Mouse (Mus musculus) kidney, adult 9 months (tissue): Measurements from ENCODE around the gene Srsf4.

Experiments
- DNase-seq: peaks from one replicate; pipeline ENCODE4 v3.0.0; 2022

Gene Srsf4

DNA sequence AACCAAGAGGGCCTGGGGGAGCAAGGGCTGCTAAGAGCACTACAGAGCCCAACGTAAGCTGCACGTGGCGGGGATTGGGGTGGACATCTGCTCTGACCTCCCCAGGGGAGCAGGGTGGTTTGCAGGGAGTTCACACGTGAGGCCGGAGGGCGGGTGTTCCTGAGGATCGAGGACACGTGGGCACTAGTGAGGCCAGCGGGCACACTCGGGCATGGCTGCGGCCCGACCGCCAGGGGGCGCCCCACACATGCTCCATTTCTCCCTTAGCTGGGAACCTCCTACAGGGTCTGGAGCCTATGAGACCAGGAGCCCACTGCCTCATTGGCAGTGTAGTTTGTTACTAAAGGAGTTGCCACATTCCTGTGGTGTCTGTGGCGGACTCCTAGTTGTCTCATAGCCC, 43.0 kb downstream of the Srsf4 start:
- peak; percentile 94 for DNase-seq

DNA sequence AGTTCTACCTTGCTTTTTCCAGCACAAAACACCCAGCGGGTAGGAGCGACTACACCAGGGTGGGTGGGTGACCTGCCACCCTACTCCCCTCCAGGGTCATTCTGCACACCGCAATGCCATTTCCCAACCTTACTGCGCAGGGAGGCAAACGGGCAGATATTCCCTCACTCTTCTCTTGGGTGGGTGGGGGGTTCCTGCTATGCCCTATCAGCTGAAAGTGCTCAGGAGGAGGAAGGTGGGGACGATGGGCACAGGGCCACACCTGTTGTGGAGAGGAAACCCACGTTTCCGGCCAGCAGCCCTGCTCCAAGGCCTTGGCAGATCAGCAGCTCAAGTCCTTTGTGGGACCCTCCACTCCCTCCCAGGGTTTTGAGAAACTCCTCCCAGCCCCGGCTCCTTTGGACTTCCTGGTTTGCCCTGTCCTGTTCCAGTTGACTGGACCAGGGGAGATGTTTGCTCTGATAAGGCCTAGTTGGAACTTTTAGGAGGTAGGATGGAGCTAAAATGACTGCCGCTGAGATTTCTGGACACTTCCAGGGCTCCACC, 43.7 kb downstream of the Srsf4 start:
- peak; percentile 48 for DNase-seq

DNA sequence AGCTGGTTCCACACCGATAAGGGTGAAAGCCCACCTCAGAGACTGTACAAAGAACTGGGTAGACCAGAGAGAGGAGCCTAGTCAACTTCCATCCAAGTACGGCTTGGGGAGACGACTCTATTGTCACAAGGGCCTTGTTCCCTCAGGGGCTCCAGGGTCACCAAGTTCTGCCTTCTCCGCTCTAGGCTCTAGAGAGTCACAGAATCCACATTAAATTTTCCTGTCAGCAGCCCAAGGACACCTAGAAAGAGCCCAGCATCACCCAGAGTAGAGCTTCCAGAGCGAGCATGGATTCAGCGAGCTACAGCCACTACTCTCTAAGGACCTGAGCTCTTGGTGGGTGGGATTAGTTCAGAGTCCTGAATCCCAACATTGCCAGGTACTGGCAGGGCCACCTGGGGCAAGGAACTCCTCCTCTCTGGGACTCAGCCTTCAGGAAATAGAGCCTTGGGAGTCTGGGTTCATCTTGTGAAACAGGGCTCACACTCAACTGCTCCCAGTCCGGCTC, 44.7 kb downstream of the Srsf4 start:
- DNase-seq, result no peak

DNA sequence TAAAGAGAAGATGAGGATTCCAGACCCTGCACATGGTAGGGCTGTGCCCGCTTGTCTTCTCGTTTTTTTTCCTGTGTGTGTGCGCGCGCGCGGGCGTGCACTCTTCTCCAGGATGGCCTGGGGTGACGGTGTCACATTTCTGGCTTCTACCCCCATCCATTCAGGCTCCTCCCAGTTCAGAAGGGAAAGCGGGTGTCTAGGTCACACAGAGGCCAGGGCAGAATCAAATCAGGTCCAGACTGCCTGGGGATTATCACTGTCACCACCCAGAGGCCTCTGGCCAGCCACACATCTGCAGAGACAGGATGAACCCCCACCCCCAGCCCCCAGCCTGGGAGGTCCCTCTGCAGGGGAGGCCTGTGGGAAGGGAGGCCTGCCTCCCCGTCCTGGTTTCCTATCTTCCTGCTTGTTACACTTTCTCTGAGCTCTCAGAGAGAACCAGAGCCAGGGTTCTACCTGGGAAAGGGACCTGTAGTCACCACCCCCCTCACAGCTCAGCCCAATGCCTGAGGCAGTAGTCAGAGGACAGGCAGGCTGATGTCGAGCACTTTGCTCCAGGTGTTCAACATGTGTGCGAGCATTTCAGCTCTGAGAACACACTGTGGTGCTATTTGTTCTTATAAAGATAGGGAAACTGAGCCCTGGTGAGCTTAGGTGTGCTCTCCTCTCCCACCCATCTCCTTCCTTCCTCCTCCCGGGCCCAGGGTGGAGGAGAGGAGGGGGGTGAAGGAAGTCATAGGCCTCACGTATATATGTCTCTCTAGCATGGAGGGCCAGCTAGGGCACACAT, 45.5 kb downstream of the Srsf4 start:
- DNase-seq, result peak; percentile 55

- DNase-seq, result no peak
These were observed 46.2 kb downstream of the Srsf4 start for GRCm38 (mm10) chr4:131919506-131920140.

GRCm38 (mm10) chr4:131920141-131920594, 46.8 kb downstream of the Srsf4 start:
- DNase-seq, result no peak

- peak; percentile 72 for DNase-seq
These were observed 47.4 kb downstream of the Srsf4 start for GRCm38 (mm10) chr4:131920595-131921351.

DNA sequence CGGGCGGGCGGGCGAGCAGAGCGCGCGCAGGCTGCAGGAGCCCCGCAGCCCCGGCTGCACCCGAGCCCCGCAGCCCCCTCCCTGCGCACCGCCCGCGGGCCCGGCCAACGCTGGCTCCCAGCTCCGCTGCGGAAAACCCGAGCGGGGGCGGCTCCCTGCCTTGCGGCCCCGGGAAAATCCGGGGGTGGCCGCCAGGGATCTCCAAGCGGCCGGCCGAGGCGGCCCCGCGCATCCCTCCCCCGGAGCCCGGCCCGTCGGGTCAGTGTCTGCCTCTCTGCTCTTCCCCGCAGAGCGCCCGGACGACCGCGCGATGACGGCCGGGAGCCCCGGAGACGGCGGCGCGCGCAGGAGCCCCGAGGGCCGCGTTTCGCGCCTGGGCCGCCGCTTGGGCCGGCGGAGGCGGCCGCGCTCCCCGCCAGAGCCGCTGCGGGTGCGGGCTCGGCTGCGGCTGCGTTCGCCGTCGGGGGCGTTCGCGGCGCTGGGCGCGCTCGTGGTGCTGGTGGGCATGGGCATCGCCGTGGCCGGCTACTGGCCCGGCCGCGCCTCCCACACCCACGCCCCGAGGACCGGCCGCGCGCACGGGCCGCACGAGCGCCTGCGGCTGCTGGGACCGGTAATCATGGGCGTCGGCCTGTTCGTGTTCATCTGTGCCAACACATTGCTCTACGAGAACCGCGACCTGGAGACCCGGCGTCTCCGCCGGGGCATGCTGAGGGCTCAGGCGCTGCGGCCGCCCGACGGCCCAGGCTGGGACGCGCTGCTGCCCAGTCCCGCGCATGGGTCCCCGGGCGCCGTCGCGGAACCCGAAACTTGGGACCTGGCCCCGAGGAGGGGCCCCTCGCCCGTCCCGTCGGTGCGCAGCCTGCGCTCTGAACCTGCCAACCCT, 48.3 kb downstream of the Srsf4 start, which contains the start of gene Tmem200b:
Tmem200b (plus strand) TSS at position 311 of the 886 bp plus-strand sequence.
- DNase-seq, result no peak

DNA sequence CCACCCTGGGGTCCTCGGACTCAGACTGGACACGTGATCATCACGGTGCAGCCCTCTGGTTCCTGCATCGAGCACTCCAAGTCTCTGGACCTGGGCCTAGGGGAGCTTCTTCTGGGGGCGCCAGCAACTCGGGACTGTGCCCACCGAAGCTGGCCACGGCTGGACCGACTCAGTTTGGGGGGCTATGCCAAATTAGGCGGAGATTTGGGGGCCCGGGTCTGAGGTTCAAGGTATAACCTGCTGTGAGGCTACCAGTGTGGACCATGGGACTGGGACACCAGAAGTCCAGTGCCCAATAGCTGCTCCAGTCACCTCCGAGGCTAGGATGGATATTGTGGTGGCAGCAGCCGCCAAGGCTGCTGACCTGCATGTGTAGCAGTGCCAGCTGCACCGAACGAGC, 49.0 kb downstream of the Srsf4 start:
- no peak for DNase-seq

DNA sequence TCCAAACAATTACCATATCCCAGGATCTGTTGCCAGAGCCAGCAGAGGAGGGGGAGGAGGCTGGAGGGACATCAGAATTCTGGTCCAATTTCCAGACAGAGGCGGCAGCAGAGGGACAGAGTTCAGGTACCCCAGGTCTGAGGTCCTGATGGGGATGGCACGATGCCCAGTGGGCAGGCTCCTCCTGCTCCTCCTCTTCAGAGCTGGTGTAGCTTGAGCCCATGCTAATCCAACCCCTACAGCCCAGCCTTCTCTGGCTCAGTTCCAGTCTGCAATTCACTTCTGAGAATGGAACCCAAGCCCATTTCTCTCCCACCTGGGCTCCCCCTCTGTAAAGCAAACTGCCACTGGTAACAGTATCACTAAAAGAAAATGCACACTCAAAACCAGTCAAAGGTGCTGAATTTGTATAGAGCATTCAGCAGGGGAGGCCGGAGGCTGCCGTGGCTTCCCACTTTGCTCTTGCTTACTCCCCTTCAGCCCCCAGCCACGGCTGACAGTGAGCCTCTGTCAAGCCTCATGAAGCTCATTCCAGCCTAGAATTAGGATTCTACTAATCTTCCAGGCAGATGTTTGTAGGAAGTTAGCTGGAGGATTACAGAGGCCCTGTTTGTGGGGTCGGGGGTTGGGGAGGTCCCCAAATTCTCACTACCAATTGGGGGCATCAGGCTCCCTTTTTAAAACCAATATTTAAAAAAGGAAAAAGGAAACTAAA, 50.8 kb downstream of the Srsf4 start:
- DNase-seq, result peak; percentile 92

- DNase-seq, result no peak
These were observed 55.7 kb downstream of the Srsf4 start for GRCm38 (mm10) chr4:131929146-131929545.

GRCm38 (mm10) chr4:131939459-131939858, 66.0 kb downstream of the Srsf4 start:
- DNase-seq, result no peak

DNA sequence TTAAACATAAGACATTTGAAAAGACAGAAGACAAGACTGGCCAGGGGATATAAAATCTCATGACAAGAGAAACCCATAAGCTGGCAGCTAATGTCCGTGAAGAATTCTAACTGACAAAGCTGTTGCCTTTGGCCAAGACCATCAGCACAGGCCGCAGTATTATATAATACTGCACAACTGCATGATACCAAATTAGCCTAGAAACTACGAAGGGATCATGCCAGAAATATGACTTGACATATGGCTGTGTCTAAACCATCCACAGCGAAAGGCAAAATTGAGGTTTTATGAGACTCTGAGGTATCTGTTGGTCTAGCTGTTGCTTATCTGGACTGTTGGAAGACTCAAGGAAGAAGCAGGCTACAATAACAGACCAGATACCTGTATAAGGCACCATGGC, 67.4 kb downstream of the Srsf4 start:
- no peak for DNase-seq

DNA sequence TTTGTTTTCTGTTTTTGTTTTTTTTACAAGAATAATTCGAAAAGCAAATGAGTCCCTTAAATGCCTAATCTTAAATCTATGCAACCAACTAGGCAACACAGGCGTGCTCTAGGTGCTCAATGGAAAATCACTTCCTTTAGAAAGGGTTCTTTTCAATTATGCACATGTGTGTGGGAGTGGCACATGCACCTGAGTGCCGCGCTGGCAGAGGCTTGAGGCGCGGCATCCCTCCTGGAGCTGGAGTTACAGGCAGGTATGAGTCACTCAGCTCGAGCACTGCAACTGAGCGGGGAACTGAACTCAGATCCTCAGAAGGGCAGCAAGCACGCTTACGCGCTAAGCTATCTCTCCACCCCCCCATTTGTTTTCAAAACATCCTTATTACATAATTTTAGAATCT, 74.4 kb downstream of the Srsf4 start:
- no peak for DNase-seq

DNA sequence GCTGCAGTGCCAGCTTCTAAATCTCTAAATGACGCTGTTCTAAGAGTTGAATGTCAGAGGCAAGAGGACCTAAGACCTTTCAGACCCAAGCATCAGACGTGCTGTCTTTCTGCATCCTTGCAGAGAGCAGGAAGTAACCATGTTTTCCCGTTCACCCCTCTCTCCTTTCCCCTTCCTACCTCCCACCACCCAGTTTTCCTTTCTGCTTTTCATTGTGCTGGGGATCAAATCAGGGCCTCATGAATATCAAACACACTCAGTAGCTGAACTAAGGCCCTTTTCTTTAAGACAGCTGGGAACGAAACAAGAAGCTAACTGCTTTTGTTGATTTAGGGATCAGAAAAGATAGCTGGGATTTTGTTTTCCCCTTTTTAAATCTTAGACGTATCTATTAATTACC, 76.5 kb downstream of the Srsf4 start:
- no peak for DNase-seq

DNA sequence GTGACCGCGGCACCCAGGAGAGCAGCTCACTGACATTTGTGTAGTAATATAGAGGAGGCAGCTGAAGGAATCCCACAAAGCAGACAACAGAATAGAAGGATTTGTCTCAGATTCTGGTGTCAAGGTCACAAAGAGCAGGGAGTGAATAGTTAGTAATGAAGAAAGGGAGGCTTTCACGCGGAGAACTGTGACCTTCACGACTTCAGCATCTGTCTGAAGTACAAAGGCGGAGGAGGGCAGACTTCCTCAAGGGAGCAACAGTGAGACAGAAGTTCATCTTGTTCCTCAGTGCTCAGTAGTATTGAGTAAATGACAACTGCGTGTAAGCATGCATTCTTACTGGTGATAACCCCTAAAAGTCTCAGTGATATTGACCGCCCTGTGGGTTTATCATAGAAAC, 77.2 kb downstream of the Srsf4 start:
- no peak for DNase-seq
